Mouse (Mus musculus) ES-Bruce4 (cell line): Measurements from ENCODE around the gene Agt.

Experiments used
- CTCF ChIP-seq: IDR thresholded peaks from one replicate; pipeline ENCODE4 v1.8.1; 2011; ENCODE audit warnings: low read depth, low read length
- EP300 ChIP-seq: IDR thresholded peaks from 2 replicates; pipeline ENCODE4 v1.6.1; 2011; ENCODE audit warnings: low read depth, low read length; ENCODE audit not compliant: insufficient read depth
- POLR2A ChIP-seq: IDR thresholded peaks from one replicate; pipeline ENCODE4 v1.8.1; 2011; ENCODE audit warnings: low read length; ENCODE audit not compliant: insufficient read depth

DNA sequence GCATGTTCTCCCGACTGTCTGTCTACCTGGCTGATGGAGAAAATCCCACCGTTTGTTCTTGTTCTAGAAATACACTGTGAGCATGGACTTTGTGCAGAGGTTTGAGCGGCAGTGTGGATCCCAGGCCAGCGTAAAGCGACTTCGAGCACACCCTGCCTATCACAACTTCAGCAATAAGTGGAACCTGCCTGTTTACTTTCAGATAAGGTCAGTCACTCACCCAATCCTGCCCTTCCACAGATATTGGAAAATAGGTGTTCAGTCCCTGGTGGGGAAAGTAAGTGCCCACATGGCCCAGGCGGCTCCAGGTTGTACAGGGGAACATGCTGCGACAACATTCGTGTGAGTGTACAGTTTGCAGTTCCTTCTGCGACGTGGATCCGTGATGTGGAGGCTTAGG lies 28.6 kb downstream of the Agt start:
- no peak for TF ChIP-seq EP300
- no peak for TF ChIP-seq POLR2A
- TF ChIP-seq CTCF = no peak
